22 mouse cellular contexts compared by ENCODE assay signal in genomic region chr15:102034121-102035053, GRCm38 (mm10). TPM values are rescaled to one million over a fixed set of nuclear protein-coding genes. Genes with fewer than 3 reads are reported as not detected.
DNase-seq lines count a peak whose midpoint lies in the region; ATAC-seq and TF ChIP-seq lines count a peak whose summit lies in the region.
"Had no signal": no experiment of that assay in that cellular context is flagged by ENCODE, and none has a peak within 500 bp of the region (broad histone marks: within the 10 kb centered on the region; RNA-seq: fewer than 3 reads in every experiment).

No protein-coding gene starts in this region.

- intact Hi-C loops in left cerebral cortex, postnatal 36 days (cut with DNase I): no loop called here

- H3K9ac ChIP-seq in heart, embryonic 13.5 days: no peak overlapping the region
- no peak overlapping the region for H3K9ac ChIP-seq in intestine, postnatal 0 days (ENCODE audit: low read depth, low read length)
- H3K9ac ChIP-seq: liver, postnatal 0 days; neural tube, embryonic 15.5 days had no signal

- no peak for TF ChIP-seq CTCF in intestine, postnatal 0 days (IDR thresholded peaks at IDR 0.05; ENCODE audit: low read depth)

- H3K36me3 ChIP-seq in heart, embryonic 13.5 days: peaks cover 13% of the 10 kb centered on the region
- H3K36me3 ChIP-seq in embryonic facial prominence, embryonic 10.5 days (replicated peaks): peaks cover 27% of the 10 kb centered on the region
- peaks cover 18% of the 10 kb centered on the region; the same call in 1 of the 2 replicates for H3K36me3 ChIP-seq in intestine, postnatal 0 days (ENCODE audit: control insufficient read depth, insufficient read depth)
- H3K36me3 ChIP-seq: neural tube, embryonic 15.5 days had no signal

- WGBS in heart, embryonic 13.5 days: 52% methylated on average over 16 of the region's 16 CpGs
- 61% methylated on average over 16 of the region's 16 CpGs for WGBS in embryonic facial prominence, embryonic 10.5 days
- WGBS in intestine, postnatal 0 days: 29% methylated on average over 16 of the region's 16 CpGs

- H3K4me1 ChIP-seq in heart, embryonic 13.5 days: peaks cover 18% of the 10 kb centered on the region
- peaks cover 15% of the 10 kb centered on the region for H3K4me1 ChIP-seq in embryonic facial prominence, embryonic 10.5 days
- H3K4me1 ChIP-seq in intestine, postnatal 0 days (replicated peaks; ENCODE audit: control insufficient read depth, insufficient read depth, low read length): 0 out of 2 replicates have a peak, but pooled peaks cover 8% of the 10 kb centered on the region
- H3K4me1 ChIP-seq: neural tube, embryonic 15.5 days had no signal

- H3K27me3 ChIP-seq in heart, embryonic 13.5 days (replicated peaks): 0 out of 2 replicates have a peak, but pooled peaks cover 3% of the 10 kb centered on the region
- H3K27me3 ChIP-seq in embryonic facial prominence, embryonic 10.5 days (replicated peaks; ENCODE audit: low read depth, poor library complexity, severe bottlenecking): peaks cover 10% of the 10 kb centered on the region
- no peaks in the 10 kb centered on the region for H3K27me3 ChIP-seq in intestine, postnatal 0 days (replicated peaks; ENCODE audit: control insufficient read depth, insufficient read depth, low read length)

- peak overlapping the region; percentile 18; the same call in 1 of the 2 replicates for H3K4me2 ChIP-seq in heart, embryonic 13.5 days
- no peak overlapping the region for H3K4me2 ChIP-seq in intestine, postnatal 0 days (replicated peaks; ENCODE audit: low read depth)
- H3K4me2 ChIP-seq: neural tube, embryonic 15.5 days had no signal

- ATAC-seq in heart, embryonic 13.5 days (ENCODE audit: extremely low read depth, insufficient number of reproducible peaks, low FRiP score, low TSS enrichment): no peak
- peak; percentile 82 for ATAC-seq in intestine, postnatal 0 days
- ATAC-seq: forebrain, embryonic 14.5 days; liver, postnatal 0 days had no signal

- peak overlapping the region; percentile 53 for H3K27ac ChIP-seq in heart, embryonic 13.5 days (replicated peaks)
- H3K27ac ChIP-seq in embryonic facial prominence, embryonic 10.5 days (replicated peaks): no peak overlapping the region; the same call in 1 of the 2 replicates
- H3K27ac ChIP-seq in intestine, postnatal 0 days (ENCODE audit: low read depth, low read length): peak overlapping the region; percentile 79
- H3K27ac ChIP-seq: neural tube, embryonic 15.5 days had no signal

- DNase-seq in heart, adult 9 months (ENCODE audit: low spot score in 2 of 2): no peak
- peak; percentile 17 for DNase-seq in 3T3-L1 (ENCODE audit: low read depth, low spot score)
- peak; percentile 30 for DNase-seq in embryonic facial prominence, embryonic 10.5 days (ENCODE audit: low spot score)
- DNase-seq in left cerebral cortex, postnatal 36 days (ENCODE audit: low spot score in 2 of 2): no peak
- no peak for DNase-seq in ovary, postnatal 14 days (ENCODE audit: low spot score)
- DNase-seq: adrenal gland, adult 2 months; cerebellum, adult 8-10 months; gastrocnemius, postnatal 36 days; kidney, adult 9 months; kidney, postnatal 25 days; left cerebral cortex, postnatal 4 days; liver; liver, postnatal 0 days; lung, postnatal 10 days; midbrain, embryonic 14.5 days; right cerebral cortex, adult 18-20 months; spleen, adult 18-20 months had no signal

- no peak overlapping the region for H3K4me3 ChIP-seq in heart, embryonic 13.5 days
- no peak overlapping the region for H3K4me3 ChIP-seq in embryonic facial prominence, embryonic 10.5 days
- no peak overlapping the region for H3K4me3 ChIP-seq in intestine, postnatal 0 days (ENCODE audit: low read depth, low read length)
- H3K4me3 ChIP-seq: neural tube, embryonic 15.5 days had no signal

- H3K9me3 ChIP-seq in heart, embryonic 13.5 days: no peaks in the 10 kb centered on the region
- H3K9me3 ChIP-seq in embryonic facial prominence, embryonic 10.5 days: no peaks in the 10 kb centered on the region
- H3K9me3 ChIP-seq in intestine, postnatal 0 days (ENCODE audit: control insufficient read depth): no peaks in the 10 kb centered on the region
- H3K9me3 ChIP-seq: neural tube, embryonic 15.5 days had no signal

RNA-seq across cellular contexts. Expression of gene Krt18, which starts 6.4 kb away (rescaled TPM):
- polyA plus RNA-seq in heart, embryonic 13.5 days (2015; fragmentation: Nextera tagmentation; extraction: Ambion mirVana): 34.6 and 36.0 TPM in 2 replicates
- polyA plus RNA-seq in embryonic facial prominence, embryonic 10.5 days (2016; fragmentation: Nextera tagmentation; extraction: Ambion mirVana): 95.2 and 101 TPM in 2 replicates
- 364 and 368 TPM in 2 replicates for polyA plus RNA-seq in intestine, postnatal 0 days (2015; fragmentation: Nextera tagmentation; extraction: Ambion mirVana)
- total RNA-seq in left cerebral cortex, postnatal 36 days (2021): under 1 TPM in 1 of 2 experiments, not detected in 1; 0.22 TPM

RNA-seq across cellular contexts. Expression of gene Krt8, which starts 30.1 kb away (rescaled TPM):
- 21.7 and 24.9 TPM in 2 replicates for polyA plus RNA-seq in heart, embryonic 13.5 days (2015; fragmentation: Nextera tagmentation; extraction: Ambion mirVana)
- 86.3 and 91.9 TPM in 2 replicates for polyA plus RNA-seq in embryonic facial prominence, embryonic 10.5 days (2016; fragmentation: Nextera tagmentation; extraction: Ambion mirVana)
- polyA plus RNA-seq in intestine, postnatal 0 days (2015; fragmentation: Nextera tagmentation; extraction: Ambion mirVana): 940 and 1,037 TPM in 2 replicates
- not detected for total RNA-seq in left cerebral cortex, postnatal 36 days (2021)
- total RNA-seq: left cerebral cortex, adult 18-20 months had no signal

RNA-seq across cellular contexts. Expression of gene Eif4b, which starts 39.2 kb away (rescaled TPM):
- polyA plus RNA-seq in heart, embryonic 13.5 days (2015; fragmentation: Nextera tagmentation; extraction: Ambion mirVana): 65.7 and 72.3 TPM in 2 replicates
- 133 and 136 TPM in 2 replicates for polyA plus RNA-seq in embryonic facial prominence, embryonic 10.5 days (2016; fragmentation: Nextera tagmentation; extraction: Ambion mirVana)
- polyA plus RNA-seq in intestine, postnatal 0 days (2015; fragmentation: Nextera tagmentation; extraction: Ambion mirVana): 47.8 and 53.0 TPM in 2 replicates
- 100 to 1,000 TPM; 157 to 165 TPM for total RNA-seq in left cerebral cortex, postnatal 36 days (2021)

Comparison
In these comparisons a context has a peak if more than half of its experiments do, and no peak if none do; other contexts are left out.
1. DNase-seq: peak in 3T3-L1 (single experiment) and embryonic facial prominence, embryonic 10.5 days (single experiment); none in heart, adult 9 months (0 of 2), left cerebral cortex, postnatal 36 days (0 of 2) and ovary, postnatal 14 days (single experiment).
2. RNA of gene Krt8, which starts 30.1 kb away (polyA plus RNA-seq): 940 to 1,037 TPM in intestine, postnatal 0 days; 86.3 to 91.9 TPM in embryonic facial prominence, embryonic 10.5 days and 21.7 to 24.9 TPM in heart, embryonic 13.5 days; every median in the first group is over 10 times any median in the second.